Mouse (Mus musculus): Measurements from ENCODE around the gene Gldn. TPM values are rescaled to one million over a fixed set of nuclear protein-coding genes. Genes with fewer than 3 reads are reported as not detected.

Gldn gene
- polyA plus RNA-seq (2014; fragmentation: Nextera tagmentation; extraction: Ambion mirVana) = not detected in 2 replicates

DNA sequence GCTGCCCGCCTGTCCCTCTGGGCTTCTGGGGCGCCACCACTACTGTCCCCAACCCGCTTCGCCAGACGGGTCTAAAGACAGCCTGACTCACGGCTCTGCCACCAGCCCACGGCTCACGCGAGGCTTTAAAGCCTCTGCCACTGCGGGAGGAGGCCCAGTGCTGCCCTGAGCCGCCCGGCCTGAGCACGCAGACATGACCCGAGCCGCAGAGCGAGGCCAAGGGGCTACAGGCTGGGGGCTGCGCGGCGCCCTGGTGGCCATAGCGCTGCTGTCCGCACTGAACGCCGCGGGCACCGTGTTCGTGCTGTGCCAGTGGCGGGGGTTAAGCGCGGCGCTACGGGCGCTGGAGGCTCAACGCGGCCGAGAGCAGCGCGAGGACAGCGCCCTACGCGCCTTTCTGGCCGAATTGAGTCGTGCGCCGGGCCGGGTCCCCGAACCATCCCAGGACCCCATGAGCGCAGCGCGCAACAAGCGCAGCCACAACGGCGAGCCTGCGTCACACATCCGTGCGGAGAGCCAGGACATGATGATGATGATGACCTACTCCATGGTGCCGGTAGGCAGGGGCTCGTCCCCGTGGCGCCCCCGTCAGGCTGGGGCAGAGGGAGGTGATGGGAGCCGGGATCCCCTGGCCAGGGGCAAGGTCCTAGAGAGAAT, at the start of gene Gldn:
Gene Gldn, plus strand, starts transcription at position 156 of the 657 bp plus-strand sequence.
- Histone ChIP-seq H3K9ac (ENCODE audit: low read length) (no peak within 1 kb of the TSS), H3K27ac (ENCODE audit: low read depth) (no peak within 1 kb of the TSS), H3K4me1 (replicated peaks; ENCODE audit: control insufficient read depth, insufficient read depth, low read length) (no peaks in the 10 kb centered on the region; the same call in 1 of the 2 replicates), H3K4me3 (ENCODE audit: low read depth, low read length) (peak within 1 kb of the TSS; percentile 22), H3K27me3 (replicated peaks; ENCODE audit: control insufficient read depth, insufficient read depth, low read length) (peaks cover 20% of the 10 kb centered on the region), H3K9me3 (ENCODE audit: control insufficient read depth, low read length) (no peaks in the 10 kb centered on the region), H3K4me2 (ENCODE audit: low read length) (peak within 1 kb of the TSS; percentile 55), H3K36me3 (ENCODE audit: control insufficient read depth, insufficient read depth, low read length) (no peaks in the 10 kb centered on the region)
- 2% methylated on average over 61 of the region's 61 CpGs for WGBS
- no peak for ATAC-seq (replicated peaks; ENCODE audit: low FRiP score, low TSS enrichment, low read depth)
- peak; percentile 61 for DNase-seq (ENCODE audit: low spot score)

DNA sequence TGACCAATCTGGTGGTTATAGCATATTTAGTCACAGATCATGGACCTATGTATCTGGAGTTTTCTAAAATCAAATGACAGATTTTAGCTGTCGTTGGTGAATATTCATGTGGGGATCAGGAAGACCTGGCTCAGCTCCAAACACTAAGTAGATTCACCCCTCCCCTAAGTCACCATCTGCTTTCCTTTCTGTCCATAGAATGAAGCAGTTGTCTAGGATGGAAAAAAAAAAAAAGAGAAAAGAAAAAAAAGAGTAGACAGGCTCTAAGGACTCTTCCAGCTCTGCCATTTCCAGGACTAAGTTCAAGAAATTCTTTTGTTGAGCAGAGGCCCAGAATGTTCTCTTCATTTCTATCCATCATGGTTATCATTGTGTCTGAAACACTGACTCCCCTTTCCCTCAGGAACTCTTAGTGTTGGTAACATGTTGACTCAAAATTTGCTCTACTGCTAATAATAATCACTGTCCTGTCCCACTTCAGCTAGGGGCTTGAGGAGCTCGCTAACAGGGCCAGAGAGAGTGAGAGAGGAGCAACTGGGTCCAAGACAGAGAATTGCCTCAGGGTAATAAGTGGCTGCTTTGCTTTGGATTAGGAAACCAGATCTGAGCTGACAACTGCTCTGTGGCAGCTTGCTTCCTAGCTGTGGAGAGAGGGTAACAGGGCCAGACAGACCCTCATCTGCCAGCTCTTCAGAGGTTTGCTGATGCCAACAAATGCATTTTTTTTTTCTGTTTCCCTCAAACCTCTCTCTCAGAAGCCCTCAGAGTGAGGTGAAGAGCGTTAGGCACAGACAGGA, 41.2 kb upstream of the Gldn start:
- 52% methylated on average over 3 of the region's 3 CpGs for WGBS
- Histone ChIP-seq H3K4me3 (ENCODE audit: low read depth, low read length) (no peak overlapping the region), H3K36me3 (ENCODE audit: control insufficient read depth, insufficient read depth, low read length) (no peaks in the 10 kb centered on the region), H3K4me2 (ENCODE audit: low read length) (no peak overlapping the region), H3K27me3 (replicated peaks; ENCODE audit: control insufficient read depth, insufficient read depth, low read length) (no peaks in the 10 kb centered on the region), H3K9me3 (ENCODE audit: control insufficient read depth, low read length) (no peaks in the 10 kb centered on the region), H3K4me1 (replicated peaks; ENCODE audit: control insufficient read depth, insufficient read depth, low read length) (no peaks in the 10 kb centered on the region), H3K27ac (ENCODE audit: low read depth) (no peak overlapping the region), H3K9ac (ENCODE audit: low read length) (no peak overlapping the region)
- DNase-seq (ENCODE audit: low spot score) = no peak
- ATAC-seq (replicated peaks; ENCODE audit: low FRiP score, low TSS enrichment, low read depth) = no peak

GRCm38 (mm10) chr9:54264754-54265153, 21.5 kb upstream of the Gldn start:
- Histone ChIP-seq H3K4me1 (replicated peaks; ENCODE audit: control insufficient read depth, insufficient read depth, low read length) (no peaks in the 10 kb centered on the region), H3K36me3 (ENCODE audit: control insufficient read depth, insufficient read depth, low read length) (no peaks in the 10 kb centered on the region), H3K27me3 (replicated peaks; ENCODE audit: control insufficient read depth, insufficient read depth, low read length) (no peaks in the 10 kb centered on the region), H3K4me3 (ENCODE audit: low read depth, low read length) (no peak overlapping the region), H3K9ac (ENCODE audit: low read length) (no peak overlapping the region), H3K9me3 (ENCODE audit: control insufficient read depth, low read length) (no peaks in the 10 kb centered on the region), H3K27ac (ENCODE audit: low read depth) (no peak overlapping the region), H3K4me2 (ENCODE audit: low read length) (no peak overlapping the region)
- ATAC-seq (replicated peaks; ENCODE audit: low FRiP score, low TSS enrichment, low read depth) (no peak), DNase-seq (ENCODE audit: low spot score) (no peak)
- WGBS = 68% methylated on average over 4 of the region's 4 CpGs

DNA sequence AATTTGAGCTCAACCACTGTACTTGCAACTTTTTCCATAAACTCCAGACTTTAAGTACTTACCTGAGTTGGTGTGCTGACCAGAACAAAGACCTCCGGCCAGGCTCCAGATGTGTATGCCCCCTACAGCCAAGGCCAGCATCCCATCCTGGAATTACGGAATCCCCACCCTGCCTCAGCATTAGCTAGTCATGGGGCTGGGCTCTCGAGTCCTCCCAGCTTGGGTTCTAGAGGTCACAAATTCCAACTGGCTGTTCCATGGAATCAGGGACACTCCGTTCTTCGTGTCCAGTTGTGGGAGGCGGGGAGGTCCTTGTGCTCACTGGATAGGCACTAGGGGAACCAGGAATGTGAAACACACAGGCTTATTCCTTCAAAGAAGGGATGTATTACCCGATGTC, 18.3 kb upstream of the Gldn start, which contains the start of gene Cyp19a1:
Gene Cyp19a1, minus strand, starts transcription at position 101 of the 400 bp plus-strand sequence.
- ATAC-seq (replicated peaks; ENCODE audit: low FRiP score, low TSS enrichment, low read depth) = no peak
- DNase-seq (ENCODE audit: low spot score) = no peak
- no peak within 1 kb of the TSS for H3K4me2 ChIP-seq (ENCODE audit: low read length)
- no peaks in the 10 kb centered on the region for H3K4me1 ChIP-seq (replicated peaks; ENCODE audit: control insufficient read depth, insufficient read depth, low read length)
- 84% methylated on average over 7 of the region's 7 CpGs for WGBS
- H3K4me3 ChIP-seq (ENCODE audit: low read depth, low read length) = no peak within 1 kb of the TSS
- no peaks in the 10 kb centered on the region for H3K9me3 ChIP-seq (ENCODE audit: control insufficient read depth, low read length)
- no peaks in the 10 kb centered on the region for H3K27me3 ChIP-seq (replicated peaks; ENCODE audit: control insufficient read depth, insufficient read depth, low read length)
- no peak within 1 kb of the TSS for H3K9ac ChIP-seq (ENCODE audit: low read length)
- no peak within 1 kb of the TSS for H3K27ac ChIP-seq (ENCODE audit: low read depth)
- H3K36me3 ChIP-seq (ENCODE audit: control insufficient read depth, insufficient read depth, low read length) = no peaks in the 10 kb centered on the region

- Histone ChIP-seq H3K27ac (ENCODE audit: low read depth) (no peak overlapping the region), H3K9ac (ENCODE audit: low read length) (no peak overlapping the region), H3K4me2 (ENCODE audit: low read length) (no peak overlapping the region), H3K27me3 (replicated peaks; ENCODE audit: control insufficient read depth, insufficient read depth, low read length) (no peaks in the 10 kb centered on the region), H3K9me3 (ENCODE audit: control insufficient read depth, low read length) (no peaks in the 10 kb centered on the region), H3K4me3 (ENCODE audit: low read depth, low read length) (no peak overlapping the region), H3K36me3 (ENCODE audit: control insufficient read depth, insufficient read depth, low read length) (no peaks in the 10 kb centered on the region), H3K4me1 (replicated peaks; ENCODE audit: control insufficient read depth, insufficient read depth, low read length) (no peaks in the 10 kb centered on the region)
- ATAC-seq (replicated peaks; ENCODE audit: low FRiP score, low TSS enrichment, low read depth) (no peak), DNase-seq (ENCODE audit: low spot score) (no peak)
- WGBS = 67% methylated on average over 6 of the region's 6 CpGs
Measured at GRCm38 (mm10) chr9:54269987-54270386, 16.3 kb upstream of the Gldn start.

DNA sequence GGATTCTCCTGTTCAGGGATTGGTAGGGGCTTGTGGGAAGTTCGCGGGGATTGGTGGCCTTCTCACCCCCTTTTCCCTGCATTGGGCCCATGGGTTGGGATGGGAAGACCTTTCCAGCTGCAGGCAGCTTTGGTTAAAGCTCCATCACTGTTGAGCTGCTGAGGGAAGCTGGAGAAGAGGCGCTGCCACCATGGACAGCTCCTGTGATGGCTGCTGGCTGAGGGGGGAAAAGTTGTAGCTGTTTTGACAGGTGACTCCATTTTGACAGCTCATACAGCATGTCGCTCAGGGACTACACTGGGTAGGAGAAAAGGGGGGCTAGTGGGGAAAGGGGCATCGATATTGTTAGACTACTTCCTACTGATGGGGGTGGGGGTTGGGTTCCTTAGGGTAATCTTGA, 15.4 kb upstream of the Gldn start:
- no peak overlapping the region for H3K4me3 ChIP-seq (ENCODE audit: low read depth, low read length)
- no peak overlapping the region for H3K9ac ChIP-seq (ENCODE audit: low read length)
- 31% methylated on average over 5 of the region's 5 CpGs for WGBS
- H3K9me3 ChIP-seq (ENCODE audit: control insufficient read depth, low read length) = no peaks in the 10 kb centered on the region
- H3K36me3 ChIP-seq (ENCODE audit: control insufficient read depth, insufficient read depth, low read length) = no peaks in the 10 kb centered on the region
- no peak overlapping the region for H3K27ac ChIP-seq (ENCODE audit: low read depth)
- H3K27me3 ChIP-seq (replicated peaks; ENCODE audit: control insufficient read depth, insufficient read depth, low read length) = no peaks in the 10 kb centered on the region
- no peak overlapping the region for H3K4me2 ChIP-seq (ENCODE audit: low read length)
- no peaks in the 10 kb centered on the region for H3K4me1 ChIP-seq (replicated peaks; ENCODE audit: control insufficient read depth, insufficient read depth, low read length)
- DNase-seq (ENCODE audit: low spot score) (peak; percentile 65), ATAC-seq (replicated peaks; ENCODE audit: low FRiP score, low TSS enrichment, low read depth) (no peak)

DNA sequence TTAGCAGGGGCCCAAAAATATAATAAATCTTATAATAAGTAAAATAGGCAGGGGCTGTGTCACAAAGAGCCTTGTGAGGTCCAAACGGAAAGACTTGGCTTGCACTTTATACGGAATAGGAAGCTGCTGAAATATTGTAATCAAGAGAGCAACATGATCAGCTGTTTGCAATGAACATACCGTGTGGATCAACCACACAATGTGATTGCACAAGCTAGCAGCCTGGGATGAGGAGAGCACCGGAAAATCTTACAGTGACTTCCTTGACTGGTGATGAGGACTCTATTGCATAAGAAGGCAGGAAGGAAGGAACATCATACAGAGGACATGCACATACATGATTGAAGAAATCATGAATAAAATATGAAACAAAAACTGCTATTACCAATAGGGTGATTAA, 11.0 kb upstream of the Gldn start:
- no peak overlapping the region for H3K4me2 ChIP-seq (ENCODE audit: low read length)
- no peak overlapping the region for H3K27ac ChIP-seq (ENCODE audit: low read depth)
- no peak overlapping the region for H3K9ac ChIP-seq (ENCODE audit: low read length)
- ATAC-seq (replicated peaks; ENCODE audit: low FRiP score, low TSS enrichment, low read depth) = no peak
- no peaks in the 10 kb centered on the region for H3K36me3 ChIP-seq (ENCODE audit: control insufficient read depth, insufficient read depth, low read length)
- DNase-seq (ENCODE audit: low spot score) = no peak
- no peaks in the 10 kb centered on the region for H3K27me3 ChIP-seq (replicated peaks; ENCODE audit: control insufficient read depth, insufficient read depth, low read length)
- H3K9me3 ChIP-seq (ENCODE audit: control insufficient read depth, low read length) = no peaks in the 10 kb centered on the region
- H3K4me1 ChIP-seq (replicated peaks; ENCODE audit: control insufficient read depth, insufficient read depth, low read length) = no peaks in the 10 kb centered on the region
- WGBS = 87% methylated on average over 4 of the region's 4 CpGs
- H3K4me3 ChIP-seq (ENCODE audit: low read depth, low read length) = no peak overlapping the region

- Histone ChIP-seq H3K4me1 (replicated peaks; ENCODE audit: control insufficient read depth, insufficient read depth, low read length) (no peaks in the 10 kb centered on the region), H3K4me3 (ENCODE audit: low read depth, low read length) (no peak overlapping the region), H3K27me3 (replicated peaks; ENCODE audit: control insufficient read depth, insufficient read depth, low read length) (no peaks in the 10 kb centered on the region), H3K4me2 (ENCODE audit: low read length) (no peak overlapping the region), H3K27ac (ENCODE audit: low read depth) (no peak overlapping the region), H3K9ac (ENCODE audit: low read length) (no peak overlapping the region), H3K9me3 (ENCODE audit: control insufficient read depth, low read length) (no peaks in the 10 kb centered on the region), H3K36me3 (ENCODE audit: control insufficient read depth, insufficient read depth, low read length) (no peaks in the 10 kb centered on the region)
- DNase-seq (ENCODE audit: low spot score) (no peak), ATAC-seq (replicated peaks; ENCODE audit: low FRiP score, low TSS enrichment, low read depth) (no peak)
- WGBS = 85% methylated on average over 12 of the region's 12 CpGs
Measured at GRCm38 (mm10) chr9:54279046-54279589, 7.2 kb upstream of the Gldn start.

All from intestine, embryonic 14.5 days (tissue).